Mouse (Mus musculus) embryonic fibroblast, embryonic 13.5 days (primary cell): Measurements from ENCODE around the gene Serpini2.

Source experiments
- CTCF ChIP-seq: IDR thresholded peaks from 2 replicates; pipeline ENCODE4 v1.5.1; 2011; ENCODE audit warnings: mild to moderate bottlenecking, control low read depth, low read length, moderate library complexity, borderline replicate concordance; ENCODE audit not compliant: insufficient read depth
- POLR2A ChIP-seq: IDR thresholded peaks from 2 replicates; pipeline ENCODE4 v1.6.1; 2011; ENCODE audit warnings: low read depth, mild to moderate bottlenecking, control low read depth, low read length, moderate library complexity

GRCm38 (mm10) chr3:75269978-75270377 is at the start of gene Serpini2:
- TF ChIP-seq CTCF (no peak), POLR2A (no peak)
